Mouse (Mus musculus) testis, postnatal 10 days (tissue): ENCODE data around the gene Adrm1.

Source experiments
- DNase-seq: peaks from one replicate; pipeline ENCODE4 v3.0.0; 2021; ENCODE audit warnings: low spot score

Adrm1 gene

DNA sequence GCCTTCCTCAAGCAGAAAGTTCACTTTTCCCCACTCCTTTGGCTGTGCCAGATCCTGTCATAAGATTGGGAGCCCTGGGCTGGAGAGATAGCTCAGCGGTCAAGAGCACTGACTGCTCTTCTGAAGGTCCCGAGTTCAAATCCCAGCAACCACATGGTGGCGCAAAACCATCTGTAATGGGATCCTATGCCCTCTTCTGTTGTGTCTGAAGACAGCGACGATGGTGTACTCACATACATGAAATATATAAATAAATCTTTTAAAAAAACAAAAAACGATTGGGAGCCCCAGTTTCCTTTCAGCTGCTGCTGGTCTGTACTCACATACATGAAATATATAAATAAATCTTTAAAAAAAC is 13.4 kb downstream of the Adrm1 start:
- DNase-seq: no peak

DNA sequence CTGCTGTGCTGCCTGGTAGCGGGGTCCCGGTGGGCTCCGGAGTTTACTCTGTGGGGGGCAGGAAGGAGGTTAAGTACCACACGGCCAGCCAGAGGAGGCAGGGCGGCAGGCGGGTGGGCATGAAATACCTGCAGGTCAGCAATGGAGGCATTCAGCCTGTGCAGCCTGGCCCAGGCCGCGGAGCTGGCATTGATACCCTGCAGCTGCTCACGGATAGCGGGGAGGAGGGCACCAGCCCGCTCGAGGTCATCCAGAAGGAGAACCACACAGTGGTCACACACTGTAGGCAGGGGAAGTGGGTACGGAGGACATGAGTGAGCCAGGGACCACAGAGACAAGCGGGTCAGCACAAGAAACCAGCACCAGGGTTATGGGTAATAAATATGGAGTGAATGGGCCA is 14.4 kb downstream of the Adrm1 start:
- DNase-seq: no peak

DNA sequence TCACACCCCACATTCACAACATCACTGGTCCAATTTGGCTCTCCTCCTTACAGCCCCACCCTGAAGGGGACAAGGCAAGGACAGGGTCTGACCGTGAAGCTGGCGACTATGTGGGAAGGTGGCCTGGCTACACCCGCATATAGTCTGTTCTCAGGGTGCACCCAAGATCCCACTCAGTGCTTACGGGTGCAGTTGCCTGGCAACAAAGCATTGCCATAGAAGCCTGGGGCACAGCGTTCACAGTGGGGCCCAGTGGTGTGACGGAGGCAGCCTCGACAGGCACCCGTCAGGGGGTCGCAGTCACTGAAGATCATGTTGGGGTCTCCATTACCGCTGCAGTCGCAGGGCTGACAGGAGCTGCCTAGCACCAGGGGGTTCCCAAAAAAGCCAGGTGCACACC is 16.1 kb downstream of the Adrm1 start:
- DNase-seq: no peak

DNA sequence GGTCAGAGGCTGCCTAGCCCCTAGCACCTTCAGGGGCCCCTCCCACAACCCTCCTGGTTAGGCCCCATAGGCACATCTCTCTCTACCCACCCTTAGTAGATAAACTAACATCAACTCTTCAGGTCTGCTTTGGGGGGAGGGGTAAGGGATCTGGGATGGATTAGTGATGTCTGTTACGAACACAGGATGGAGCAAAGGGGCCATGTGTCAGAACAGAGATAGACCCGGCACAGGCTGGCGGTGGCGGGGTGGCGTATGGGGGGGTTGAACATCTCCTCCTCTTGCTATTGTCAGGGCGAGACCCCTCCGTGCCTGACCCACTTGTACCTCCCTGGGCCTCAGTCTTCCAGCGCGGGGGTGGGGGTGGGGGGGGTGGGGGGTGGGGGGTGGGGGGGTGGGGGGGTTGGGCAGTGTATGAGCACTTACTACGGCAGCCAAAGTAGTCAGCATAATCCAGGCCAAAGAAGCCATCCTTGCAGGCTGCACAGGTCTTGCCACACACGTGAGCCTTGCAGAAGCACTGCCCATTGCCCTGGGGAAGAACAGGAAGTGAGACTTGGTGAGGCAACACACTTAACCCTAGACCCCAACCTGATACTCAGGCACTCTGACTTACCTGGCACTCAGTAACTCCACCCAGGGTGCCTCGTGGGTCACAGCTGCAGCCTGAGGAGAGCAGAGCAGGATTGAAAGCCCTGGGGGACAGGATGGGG is 25.5 kb downstream of the Adrm1 start:
- no peak for DNase-seq

DNA sequence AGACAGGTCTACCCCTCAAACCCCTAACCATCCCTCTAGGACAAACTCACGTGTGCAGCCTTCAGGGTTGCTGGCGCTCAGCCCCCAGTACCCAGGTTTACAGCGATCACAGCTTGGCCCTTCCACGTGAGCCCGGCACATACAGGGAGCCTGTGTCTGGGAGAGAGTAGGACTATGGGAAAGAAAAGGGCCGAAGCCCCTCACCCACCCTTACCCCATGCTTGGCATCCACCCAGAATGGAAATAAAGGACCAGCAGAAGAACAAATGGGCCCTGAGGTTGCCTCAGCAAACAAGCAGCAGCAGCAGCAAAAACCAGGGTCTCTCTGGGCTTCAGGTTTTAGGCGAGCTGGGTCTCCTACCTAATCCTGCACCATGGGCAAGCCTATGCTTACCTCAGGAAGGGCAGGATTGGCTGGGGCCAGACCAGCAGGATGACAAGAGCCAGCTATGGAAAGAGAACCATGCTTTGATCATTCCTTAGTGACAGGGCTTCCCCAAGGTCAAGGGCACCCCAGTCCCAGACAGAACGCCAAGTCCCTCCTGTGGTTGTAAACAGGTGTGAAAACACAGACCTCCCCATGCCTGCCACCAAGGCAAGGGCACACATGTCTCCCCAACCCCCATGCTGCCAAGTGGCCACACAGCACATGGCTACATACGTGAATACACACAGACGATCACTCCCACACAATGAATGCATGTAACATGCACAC is 26.2 kb downstream of the Adrm1 start:
- no peak for DNase-seq

DNA sequence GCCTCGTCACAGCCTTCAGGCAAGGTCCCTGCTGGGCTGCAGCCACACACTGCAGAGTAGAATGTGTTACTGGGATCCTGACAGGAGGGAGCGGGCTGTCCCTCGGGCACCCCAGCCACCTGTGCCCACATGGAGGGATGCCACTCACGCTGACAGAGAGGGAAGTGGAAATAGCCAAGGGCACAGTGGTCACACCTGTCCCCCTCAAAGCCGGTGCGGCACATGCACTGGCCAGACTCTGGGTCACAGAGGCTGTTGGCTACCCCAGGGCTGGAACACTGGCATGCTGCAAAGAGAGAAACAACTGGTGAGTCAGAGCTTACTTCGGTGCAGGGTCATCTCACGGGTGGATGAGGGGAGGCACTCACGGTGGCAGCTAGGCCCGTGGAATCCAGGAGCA is 27.5 kb downstream of the Adrm1 start:
- DNase-seq: no peak

DNA sequence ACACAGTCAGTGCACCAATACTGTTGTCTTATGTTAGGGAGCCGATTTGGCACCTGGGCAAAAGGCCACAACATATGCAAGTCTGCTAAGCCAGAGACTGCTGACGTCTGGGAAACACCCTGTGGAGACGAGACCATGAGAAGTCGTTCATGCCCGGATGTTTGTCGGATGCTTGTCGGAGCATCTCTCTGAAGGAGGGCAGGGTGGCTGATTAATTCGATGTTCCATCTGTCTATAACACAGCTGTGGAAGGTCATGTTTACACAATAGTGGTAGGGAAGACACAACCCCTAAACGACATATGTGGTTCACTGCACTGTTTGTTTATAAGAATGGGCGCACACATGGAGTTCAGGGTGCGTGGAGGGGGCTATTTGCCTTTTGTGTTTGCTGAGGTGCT is 29.4 kb downstream of the Adrm1 start:
- no peak for DNase-seq

DNA sequence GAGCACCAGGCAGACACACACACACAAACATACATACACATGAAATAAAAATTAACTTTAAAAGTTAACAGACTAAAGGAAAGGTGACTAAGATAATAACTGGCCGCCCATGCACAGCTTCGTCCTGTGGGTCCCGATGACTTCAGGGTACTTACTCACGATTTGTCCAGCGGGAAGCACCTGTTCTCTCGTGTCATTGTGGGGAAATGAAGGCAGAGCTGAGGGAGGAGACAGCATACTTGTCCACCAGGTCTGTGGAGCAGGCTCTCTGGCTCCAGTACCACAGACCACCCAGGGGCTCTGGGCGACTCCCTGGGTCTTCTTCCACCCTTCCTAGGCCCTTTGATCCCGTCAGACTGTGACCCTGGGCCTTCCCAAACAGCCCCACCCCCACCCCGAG is 30.0 kb downstream of the Adrm1 start:
- no peak for DNase-seq

DNA sequence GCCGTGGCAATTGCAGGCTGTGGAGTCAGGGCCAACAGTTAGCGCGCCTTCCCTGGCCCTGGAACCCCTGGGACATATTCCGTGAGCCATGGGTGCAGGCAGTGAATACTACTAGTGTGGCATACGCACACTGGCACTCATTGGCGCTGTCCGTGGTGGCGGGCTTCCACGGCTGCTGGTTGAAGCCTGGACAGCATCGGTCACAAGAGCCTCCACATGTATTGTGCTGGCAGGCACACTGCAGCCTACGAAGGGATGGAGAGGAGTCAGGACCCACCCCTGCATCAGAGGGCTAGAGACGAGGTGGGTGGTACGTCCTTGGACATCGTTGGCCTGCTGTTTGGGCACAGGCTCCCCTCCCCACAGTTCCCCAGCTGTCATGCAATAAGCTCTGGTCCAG is 31.0 kb downstream of the Adrm1 start:
- no peak for DNase-seq

DNA sequence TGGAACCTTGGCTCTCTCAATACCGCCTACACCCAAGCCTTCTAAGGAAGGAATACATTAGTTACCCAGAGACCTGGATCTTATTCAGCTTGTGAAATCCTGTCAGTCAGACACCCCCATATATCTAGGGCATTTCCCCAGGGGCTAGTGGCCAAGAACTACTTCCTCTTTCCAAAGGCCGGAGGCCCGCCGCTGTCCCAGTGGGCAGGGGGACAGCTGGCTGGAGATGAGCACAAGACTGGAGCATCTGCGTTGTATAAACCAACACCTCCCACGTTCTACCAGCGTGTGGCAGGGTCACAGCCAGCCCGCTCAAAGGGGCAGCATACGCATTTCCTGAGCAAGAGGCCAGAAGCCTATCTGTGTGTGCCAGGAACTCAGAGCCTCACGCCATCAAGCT is 31.5 kb downstream of the Adrm1 start:
- no peak for DNase-seq

DNA sequence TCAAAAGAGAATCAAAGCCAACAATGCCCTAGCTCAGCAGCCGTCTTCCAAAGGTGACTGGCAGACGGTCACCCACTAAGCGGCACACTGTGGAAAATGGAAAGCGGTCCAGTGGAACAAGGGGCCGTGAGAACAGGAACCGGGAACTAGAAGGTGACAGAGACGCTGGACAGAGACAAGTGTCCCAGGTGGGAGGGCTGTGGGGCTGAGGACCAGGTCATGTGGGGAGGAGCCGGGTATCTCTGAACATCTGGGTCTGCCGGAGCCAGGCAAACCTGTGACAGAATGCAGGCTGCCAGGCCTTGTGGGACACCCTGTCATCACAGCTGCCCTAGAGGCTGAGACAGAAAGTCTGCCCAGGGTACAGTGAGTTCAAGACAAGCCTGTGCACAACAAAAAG is 33.2 kb downstream of the Adrm1 start:
- DNase-seq: no peak

DNA sequence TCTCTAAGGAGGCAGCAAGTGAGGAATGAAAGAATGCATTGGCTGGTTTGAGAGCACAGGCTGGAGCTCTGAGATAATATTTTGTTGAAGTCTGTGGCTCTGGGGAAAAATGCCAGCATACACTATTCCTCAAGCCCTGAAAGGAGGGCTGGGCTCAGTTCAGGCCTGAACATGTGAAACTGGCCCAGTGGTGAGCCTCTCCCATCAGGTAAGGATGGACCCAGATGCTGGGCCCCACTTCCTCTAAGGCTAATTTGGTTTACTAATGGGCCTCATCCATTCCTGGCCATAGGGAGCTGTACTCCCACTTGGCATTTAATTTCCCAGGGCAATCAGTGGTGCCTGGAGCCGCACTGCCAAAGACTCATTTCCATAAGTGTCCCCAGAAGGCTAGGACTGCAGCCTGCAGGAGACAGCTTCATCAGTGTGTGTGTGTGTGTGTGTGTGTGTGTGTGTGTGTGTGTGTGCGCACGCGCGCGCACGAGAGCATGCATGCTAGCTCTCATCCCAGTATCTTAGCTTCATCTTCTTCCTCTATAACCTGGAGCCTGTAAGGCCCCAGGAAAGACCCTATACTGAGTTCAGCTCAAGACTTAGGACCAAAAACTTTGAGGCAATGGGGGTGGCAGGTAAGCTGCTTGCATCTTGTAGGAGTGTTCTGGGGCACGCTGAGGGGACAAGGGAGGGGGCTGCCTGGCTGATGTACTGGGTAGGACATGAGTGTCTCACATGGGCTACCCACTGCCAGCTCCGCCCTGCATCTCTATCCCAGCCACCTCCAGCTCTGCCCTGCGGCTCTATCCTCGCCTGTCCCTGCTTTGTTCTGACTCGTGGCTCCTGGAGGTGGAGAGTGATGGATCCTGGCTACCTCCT is 34.0 kb downstream of the Adrm1 start:
- DNase-seq: no peak

DNA sequence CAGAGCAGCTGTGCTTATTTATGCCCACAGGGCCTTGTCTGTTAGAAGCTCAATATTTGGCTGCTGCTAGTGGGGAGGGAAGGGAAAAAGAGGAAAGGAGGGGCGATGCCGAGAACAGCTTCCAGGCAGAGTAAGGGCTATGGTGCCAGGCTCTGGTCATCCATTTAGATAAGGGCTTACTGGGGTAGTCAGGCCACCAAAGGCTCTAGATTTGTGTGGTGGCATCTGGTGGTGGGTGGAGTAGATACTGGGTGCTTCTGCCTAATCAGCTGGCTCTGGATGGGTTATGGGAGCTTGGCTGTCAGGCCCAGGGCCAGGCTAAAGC is 34.6 kb downstream of the Adrm1 start:
- no peak for DNase-seq

DNA sequence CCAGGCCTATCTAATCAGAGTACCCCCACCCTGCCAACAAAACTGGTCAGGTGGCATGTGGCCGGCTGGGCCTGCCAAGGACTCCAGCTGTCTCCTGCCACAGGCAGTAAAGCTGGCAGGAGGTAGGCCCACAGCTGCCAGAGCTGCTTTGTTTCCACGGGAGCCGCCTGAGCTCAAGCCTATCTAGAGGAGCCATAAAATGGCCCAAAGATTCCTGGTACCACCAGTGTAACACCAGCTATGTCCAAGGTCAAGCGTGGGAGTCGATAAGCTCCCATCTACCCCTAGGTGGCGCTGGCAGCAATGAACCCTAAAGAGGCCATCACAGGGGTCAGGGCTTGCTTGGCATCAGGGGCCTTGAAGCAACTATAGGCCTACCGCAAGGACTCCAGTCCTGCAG is 36.6 kb downstream of the Adrm1 start:
- DNase-seq: no peak

DNA sequence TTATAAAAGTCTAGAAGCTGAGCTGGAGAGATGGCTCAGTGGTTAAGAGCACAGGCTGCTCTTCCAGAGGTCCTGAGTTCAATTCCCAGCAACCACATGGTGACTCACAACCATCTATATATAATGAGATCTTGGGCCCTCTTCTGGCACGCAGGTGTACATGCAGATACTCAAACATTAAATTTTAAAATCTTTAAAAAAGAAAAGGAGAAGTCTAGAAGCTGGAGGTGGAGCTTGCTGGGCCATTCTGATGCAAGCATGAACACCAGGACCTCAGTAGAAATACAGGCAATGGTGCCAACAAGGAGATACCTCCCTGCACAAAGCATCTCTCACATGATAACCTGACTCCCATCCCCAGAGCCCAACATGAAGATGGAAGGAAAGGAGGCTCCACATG is 37.7 kb downstream of the Adrm1 start:
- DNase-seq: no peak

DNA sequence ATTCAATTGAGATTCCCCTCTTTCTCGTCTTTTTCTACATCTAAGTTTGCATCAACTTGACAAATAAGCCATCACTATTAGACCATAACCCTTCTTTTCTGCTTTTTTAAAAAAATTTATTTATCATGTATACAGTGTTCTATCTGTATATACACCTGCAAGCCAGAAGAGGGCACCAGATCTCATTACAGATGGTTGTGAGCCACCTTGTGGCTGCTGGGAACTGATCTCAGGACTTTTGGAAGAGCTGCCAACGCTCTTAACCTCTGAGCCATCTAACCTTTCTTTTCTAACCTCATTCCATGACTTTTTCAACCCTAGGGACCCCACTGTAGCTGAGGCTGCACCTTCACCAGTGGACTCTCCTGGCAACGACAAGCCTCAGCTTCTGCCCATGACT is 41.0 kb downstream of the Adrm1 start:
- DNase-seq: no peak

DNA sequence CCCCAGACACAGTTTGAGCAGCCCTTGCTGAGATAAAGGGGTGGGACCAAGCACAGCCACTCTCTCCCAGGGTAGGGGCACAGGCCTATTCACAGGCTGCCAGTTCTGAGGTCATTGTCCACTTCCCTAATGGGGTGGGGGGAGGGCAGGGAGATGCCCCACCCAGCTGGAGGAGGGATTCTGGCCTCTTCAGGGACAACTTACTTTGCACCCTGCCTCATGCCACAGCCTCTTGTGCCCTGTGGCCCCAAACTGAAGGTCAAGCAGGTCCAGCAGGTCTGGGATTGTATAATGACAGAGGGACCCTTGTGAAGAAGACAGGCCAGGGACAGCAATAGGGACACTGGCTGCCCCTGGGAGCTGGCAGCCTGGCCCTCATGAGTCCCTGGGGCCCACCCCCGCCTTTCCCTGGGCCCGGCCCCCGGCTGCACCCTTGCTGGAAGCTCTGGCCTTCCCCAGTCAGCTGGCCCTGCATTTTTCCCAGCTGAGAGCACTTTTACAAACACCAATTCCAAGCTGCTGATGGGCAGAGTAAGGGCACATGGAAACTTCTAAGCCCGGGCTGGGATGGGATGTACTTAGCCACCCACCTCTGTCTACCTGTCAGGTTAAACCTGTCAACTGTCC is 43.2 kb downstream of the Adrm1 start:
- no peak for DNase-seq

DNA sequence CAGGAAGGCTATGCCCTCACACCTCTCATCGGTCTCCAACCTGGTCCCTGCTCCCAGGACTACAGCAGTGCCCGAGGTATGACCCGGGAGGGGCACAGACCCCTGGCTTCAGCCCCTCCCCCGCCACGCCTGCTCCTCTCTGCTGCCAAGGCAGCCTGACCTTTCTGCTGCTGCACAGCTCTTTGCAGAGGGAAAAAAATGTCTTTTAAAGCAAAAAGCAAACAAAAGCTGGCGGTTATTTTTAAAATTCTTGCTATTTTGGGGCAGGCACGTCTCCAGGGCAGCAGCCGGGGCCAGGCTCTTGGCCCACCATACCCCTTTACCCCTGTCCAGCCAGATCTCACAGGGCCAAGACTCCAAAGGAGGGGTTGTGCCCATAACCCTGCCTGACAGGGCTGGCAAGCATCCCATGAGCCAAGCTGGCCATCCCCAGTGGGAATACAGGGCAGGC is 43.8 kb downstream of the Adrm1 start:
- peak; percentile 74 for DNase-seq

DNA sequence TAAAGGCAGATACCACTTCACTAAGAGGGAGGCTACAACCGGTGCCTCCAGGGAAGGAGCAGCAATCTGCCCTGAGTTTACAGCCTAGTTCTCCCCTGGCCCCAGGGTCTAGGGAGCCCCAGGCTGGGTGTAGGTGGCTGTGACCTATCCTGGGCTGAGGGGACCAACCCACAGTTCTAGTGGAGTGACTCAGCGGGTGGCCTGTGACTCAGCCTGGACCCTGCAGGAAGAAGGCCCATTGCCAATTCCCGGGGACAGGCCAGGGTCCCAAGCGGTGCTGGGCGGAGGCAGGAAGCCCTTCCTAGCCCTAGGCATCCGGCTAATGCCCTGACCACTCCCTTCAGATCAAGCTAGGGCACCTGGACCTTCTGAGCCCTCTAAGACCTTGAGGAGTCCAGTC is 44.7 kb downstream of the Adrm1 start:
- DNase-seq: no peak

DNA sequence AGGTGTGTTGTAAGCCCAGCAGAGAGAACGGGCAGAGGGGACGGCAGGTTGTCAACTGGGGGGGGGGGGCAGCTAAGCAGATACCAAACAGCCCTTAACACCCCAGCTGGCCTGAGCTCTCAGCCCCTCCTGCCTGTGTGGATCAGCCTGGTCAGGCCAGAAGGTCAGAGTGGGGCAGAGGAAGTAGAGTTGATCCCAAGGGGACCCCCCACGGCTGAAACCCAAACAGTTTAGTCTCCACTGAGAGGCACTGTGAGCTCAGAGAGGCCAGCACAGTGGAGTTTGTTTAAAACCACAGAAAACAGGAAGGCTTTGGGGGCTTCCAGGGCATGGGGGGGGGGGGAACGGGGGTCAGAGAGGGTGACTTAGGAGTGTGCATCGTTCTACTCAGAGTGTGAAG is 45.6 kb downstream of the Adrm1 start:
- DNase-seq: no peak

DNA sequence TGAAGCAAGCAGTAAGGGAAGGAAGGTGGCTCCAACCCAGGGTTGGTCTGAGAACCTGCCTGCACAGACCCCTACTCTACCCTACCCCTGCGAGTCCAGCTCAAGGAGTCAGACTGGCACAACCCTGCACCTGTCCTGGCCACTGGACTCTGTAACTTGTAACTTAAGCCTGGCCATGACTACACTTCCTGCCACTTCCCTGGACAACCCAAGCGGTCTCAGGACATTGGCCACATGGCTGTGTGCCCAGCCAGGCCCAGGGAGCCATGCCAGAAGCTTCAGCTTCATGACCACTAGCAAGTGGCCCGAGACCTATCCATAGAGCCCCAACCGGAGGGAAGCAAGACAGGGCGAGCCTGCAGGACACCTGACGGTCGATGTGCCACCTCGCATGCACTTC is 46.3 kb downstream of the Adrm1 start:
- peak; percentile 66 for DNase-seq

DNA sequence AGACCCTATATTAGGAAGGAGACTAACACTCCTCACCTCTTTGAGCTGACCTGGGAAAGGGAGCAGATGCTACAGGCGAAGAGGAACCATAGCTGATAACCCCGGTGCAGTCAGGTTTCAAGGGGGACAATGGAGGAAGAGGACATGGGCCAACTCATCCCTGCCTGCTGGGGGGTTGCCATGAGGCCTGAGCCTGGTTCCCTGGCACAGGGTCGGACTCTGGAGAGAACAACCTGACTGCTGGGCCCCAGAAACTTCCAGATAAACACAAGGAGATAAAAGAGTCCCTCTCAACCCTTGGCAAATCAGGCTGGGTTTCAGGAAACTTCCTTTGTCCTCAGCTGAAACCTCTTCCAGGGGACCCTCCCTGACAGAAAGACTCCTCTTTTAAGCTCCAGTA is 47.0 kb downstream of the Adrm1 start:
- no peak for DNase-seq

DNA sequence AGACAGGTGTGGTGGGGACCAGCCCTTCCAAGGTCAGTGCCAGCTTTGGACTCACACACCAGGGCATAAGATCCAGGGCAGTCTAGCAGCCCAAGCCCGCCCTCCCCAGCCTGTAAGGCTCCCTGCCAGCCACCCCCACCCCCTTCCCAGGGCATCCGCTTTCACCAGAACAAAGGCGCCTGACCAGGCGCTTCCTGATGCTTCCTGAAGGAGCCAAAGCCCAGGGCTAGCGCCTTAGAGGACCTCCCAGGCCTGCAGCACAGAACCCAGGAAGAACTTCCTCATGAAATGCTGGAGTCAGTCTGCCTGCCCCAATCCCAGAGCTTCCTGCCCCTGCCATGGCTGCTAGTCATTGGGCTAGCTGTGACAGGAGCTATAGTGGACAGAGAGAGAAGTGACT is 47.4 kb downstream of the Adrm1 start:
- no peak for DNase-seq
